Mouse (Mus musculus): ENCODE measurements around the gene Map3k6. TPM values are rescaled to one million over a fixed set of nuclear protein-coding genes. Genes with fewer than 3 reads are reported as not detected.
A peak's percentile ranks its signal among the peaks of the same experiment; 100 is the strongest.

Gene Map3k6
- polyA plus RNA-seq, 1 experiment = 1.6 TPM

- Histone ChIP-seq H3K4me1 (ENCODE audit: control insufficient read depth, insufficient read depth, low read length) (peaks cover 7% of the 10 kb centered on the region), H3K27ac (ENCODE audit: insufficient read depth, low read depth, low read length) (no peak overlapping the region), H3K4me3 (ENCODE audit: insufficient read depth, low read length) (no peak overlapping the region)
- TF ChIP-seq CTCF (IDR thresholded peaks at IDR 0.05; ENCODE audit: low read depth, low read length) = no peak
- TF ChIP-seq POLR2A (IDR thresholded peaks at IDR 0.05; ENCODE audit: borderline replicate concordance, low read depth, low read length) = no peak
Measured at GRCm38 (mm10) chr4:133244289-133244688, 3.7 kb downstream of the Map3k6 start.

GRCm38 (mm10) chr4:133247072-133247471 lies 6.5 kb downstream of the Map3k6 start:
- peaks cover 2% of the 10 kb centered on the region for H3K4me1 ChIP-seq (ENCODE audit: control insufficient read depth, insufficient read depth, low read length)

GRCm38 (mm10) chr4:133247806-133248449 lies 7.3 kb downstream of the Map3k6 start:
- Histone ChIP-seq H3K27ac (ENCODE audit: insufficient read depth, low read depth, low read length) (no peak overlapping the region), H3K4me3 (ENCODE audit: insufficient read depth, low read length) (no peak overlapping the region), H3K4me1 (ENCODE audit: control insufficient read depth, insufficient read depth, low read length) (no peaks in the 10 kb centered on the region)
- TF ChIP-seq CTCF (IDR thresholded peaks at IDR 0.05; ENCODE audit: low read depth, low read length) = no peak
- no peak for TF ChIP-seq POLR2A (IDR thresholded peaks at IDR 0.05; ENCODE audit: borderline replicate concordance, low read depth, low read length)

More at GRCm38 (mm10) chr4:133247072-133247471, 6.5 kb downstream of the Map3k6 start:
- Histone ChIP-seq H3K27ac (ENCODE audit: insufficient read depth, low read depth, low read length) (no peak overlapping the region), H3K4me3 (ENCODE audit: insufficient read depth, low read length) (no peak overlapping the region)
- TF ChIP-seq CTCF (IDR thresholded peaks at IDR 0.05; ENCODE audit: low read depth, low read length) (no peak), POLR2A (IDR thresholded peaks at IDR 0.05; ENCODE audit: borderline replicate concordance, low read depth, low read length) (no peak)

GRCm38 (mm10) chr4:133250609-133251008 lies 10.0 kb downstream of the Map3k6 start:
- Histone ChIP-seq H3K4me3 (ENCODE audit: insufficient read depth, low read length) (no peak overlapping the region), H3K4me1 (ENCODE audit: control insufficient read depth, insufficient read depth, low read length) (no peaks in the 10 kb centered on the region), H3K27ac (ENCODE audit: insufficient read depth, low read depth, low read length) (no peak overlapping the region)
- no peak for TF ChIP-seq POLR2A (IDR thresholded peaks at IDR 0.05; ENCODE audit: borderline replicate concordance, low read depth, low read length)
- TF ChIP-seq CTCF (IDR thresholded peaks at IDR 0.05; ENCODE audit: low read depth, low read length) = peak; percentile 89

- H3K4me3 ChIP-seq (ENCODE audit: insufficient read depth, low read length) = no peak overlapping the region
Measured at GRCm38 (mm10) chr4:133251214-133251613, 10.6 kb downstream of the Map3k6 start.

GRCm38 (mm10) chr4:133252089-133252488 lies 11.5 kb downstream of the Map3k6 start:
- H3K27ac ChIP-seq (ENCODE audit: insufficient read depth, low read depth, low read length) = no peak overlapping the region
- TF ChIP-seq POLR2A (IDR thresholded peaks at IDR 0.05; ENCODE audit: borderline replicate concordance, low read depth, low read length) (no peak), CTCF (IDR thresholded peaks at IDR 0.05; ENCODE audit: low read depth, low read length) (no peak)
- H3K4me1 ChIP-seq (ENCODE audit: control insufficient read depth, insufficient read depth, low read length) = no peaks in the 10 kb centered on the region
- H3K4me3 ChIP-seq (ENCODE audit: insufficient read depth, low read length) = no peak overlapping the region

More at GRCm38 (mm10) chr4:133251214-133251613, 10.6 kb downstream of the Map3k6 start:
- H3K27ac ChIP-seq (ENCODE audit: insufficient read depth, low read depth, low read length) = no peak overlapping the region
- no peaks in the 10 kb centered on the region for H3K4me1 ChIP-seq (ENCODE audit: control insufficient read depth, insufficient read depth, low read length)
- no peak for TF ChIP-seq POLR2A (IDR thresholded peaks at IDR 0.05; ENCODE audit: borderline replicate concordance, low read depth, low read length)
- no peak for TF ChIP-seq CTCF (IDR thresholded peaks at IDR 0.05; ENCODE audit: low read depth, low read length)

GRCm38 (mm10) chr4:133253412-133253811 lies 12.8 kb downstream of the Map3k6 start:
- Histone ChIP-seq H3K4me3 (ENCODE audit: insufficient read depth, low read length) (no peak overlapping the region), H3K27ac (ENCODE audit: insufficient read depth, low read depth, low read length) (no peak overlapping the region), H3K4me1 (ENCODE audit: control insufficient read depth, insufficient read depth, low read length) (no peaks in the 10 kb centered on the region)
- TF ChIP-seq POLR2A (IDR thresholded peaks at IDR 0.05; ENCODE audit: borderline replicate concordance, low read depth, low read length) (no peak), CTCF (IDR thresholded peaks at IDR 0.05; ENCODE audit: low read depth, low read length) (no peak)

GRCm38 (mm10) chr4:133255392-133255791 lies 14.8 kb downstream of the Map3k6 start:
- Histone ChIP-seq H3K27ac (ENCODE audit: insufficient read depth, low read depth, low read length) (no peak overlapping the region), H3K4me3 (ENCODE audit: insufficient read depth, low read length) (no peak overlapping the region), H3K4me1 (ENCODE audit: control insufficient read depth, insufficient read depth, low read length) (no peaks in the 10 kb centered on the region)
- no peak for TF ChIP-seq POLR2A (IDR thresholded peaks at IDR 0.05; ENCODE audit: borderline replicate concordance, low read depth, low read length)
- TF ChIP-seq CTCF (IDR thresholded peaks at IDR 0.05; ENCODE audit: low read depth, low read length) = no peak

GRCm38 (mm10) chr4:133256820-133257219 lies 16.2 kb downstream of the Map3k6 start:
- H3K4me1 ChIP-seq (ENCODE audit: control insufficient read depth, insufficient read depth, low read length) = no peaks in the 10 kb centered on the region
- no peak overlapping the region for H3K27ac ChIP-seq (ENCODE audit: insufficient read depth, low read depth, low read length)
- TF ChIP-seq CTCF (IDR thresholded peaks at IDR 0.05; ENCODE audit: low read depth, low read length) = no peak
- no peak for TF ChIP-seq POLR2A (IDR thresholded peaks at IDR 0.05; ENCODE audit: borderline replicate concordance, low read depth, low read length)
- H3K4me3 ChIP-seq (ENCODE audit: insufficient read depth, low read length) = no peak overlapping the region

- no peak for TF ChIP-seq POLR2A (IDR thresholded peaks at IDR 0.05; ENCODE audit: borderline replicate concordance, low read depth, low read length)
- no peak for TF ChIP-seq CTCF (IDR thresholded peaks at IDR 0.05; ENCODE audit: low read depth, low read length)
- Histone ChIP-seq H3K4me1 (ENCODE audit: control insufficient read depth, insufficient read depth, low read length) (no peaks in the 10 kb centered on the region), H3K27ac (ENCODE audit: insufficient read depth, low read depth, low read length) (no peak overlapping the region), H3K4me3 (ENCODE audit: insufficient read depth, low read length) (no peak overlapping the region)
Measured at GRCm38 (mm10) chr4:133257230-133257629, 16.6 kb downstream of the Map3k6 start.

All from bone marrow macrophage, adult 2 months (primary cell).